Mouse (Mus musculus): Measurements from ENCODE around the gene Cryab. TPM values are rescaled to one million over a fixed set of nuclear protein-coding genes. Genes with fewer than 3 reads are reported as not detected.
A peak's percentile ranks its signal among the peaks of the same experiment; 100 is the strongest.

Cryab gene
- polyA plus RNA-seq, 1 experiment, result 6.1 TPM

DNA sequence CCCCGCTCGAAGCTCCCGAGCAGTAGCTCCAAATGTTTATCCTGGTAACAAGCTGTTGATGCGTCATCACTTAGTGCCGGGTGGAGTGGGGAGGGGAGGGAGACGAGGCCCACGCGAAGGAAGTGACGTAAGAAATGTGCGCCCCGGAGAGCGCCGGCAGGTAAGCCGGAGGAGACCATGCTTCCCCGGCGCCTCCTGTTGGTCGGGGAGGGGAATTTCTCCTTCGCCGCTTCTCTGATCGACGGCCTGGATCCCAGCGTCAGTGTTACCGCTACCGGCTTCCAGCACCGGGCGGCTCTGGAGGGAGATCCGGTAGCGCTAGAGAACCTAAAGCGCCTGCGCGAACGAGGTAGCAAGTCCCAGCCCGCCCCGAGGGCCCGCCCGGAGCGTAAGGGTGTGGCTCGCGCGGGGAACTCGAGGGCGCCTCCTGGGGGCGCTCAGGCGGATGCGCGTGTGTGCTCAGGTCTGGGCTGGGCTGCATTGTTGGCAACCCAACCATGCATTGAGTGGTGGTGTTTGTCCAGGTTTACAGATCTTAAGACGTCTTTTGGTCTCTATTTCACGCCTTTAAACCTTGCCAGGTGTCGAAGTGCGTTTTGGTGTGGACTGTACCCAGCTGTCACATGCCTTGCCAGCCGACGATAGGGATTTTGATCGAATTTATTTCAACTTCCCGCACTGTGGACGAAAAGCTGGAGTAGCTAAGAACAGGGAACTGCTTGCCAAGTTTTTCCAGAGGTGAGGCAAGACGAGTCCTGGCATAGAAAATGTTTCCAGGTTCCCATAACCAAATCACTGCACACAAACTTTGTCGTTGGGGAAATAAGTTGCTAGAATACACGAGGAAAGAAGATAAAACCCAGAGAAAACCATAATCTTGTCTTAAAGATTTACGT, 17.2 kb downstream of the Cryab start, which contains the start of gene Fdxacb1:
TSS of gene Fdxacb1 (plus strand) at position 130 of the 896 bp plus-strand sequence.
- peak; percentile 100 for DNase-seq (ENCODE audit: low read depth)
- TF ChIP-seq POLR2A (IDR thresholded peaks at IDR 0.05; ENCODE audit: borderline replicate concordance, extremely low read depth, insufficient read depth, insufficient read length, poor library complexity, severe bottlenecking), result peak; percentile 52; the same call in 1 of the 2 replicates
- TF ChIP-seq CTCF (IDR thresholded peaks at IDR 0.05; ENCODE audit: borderline replicate concordance, extremely low read depth, insufficient read depth, insufficient read length), result peak; percentile 68

DNA sequence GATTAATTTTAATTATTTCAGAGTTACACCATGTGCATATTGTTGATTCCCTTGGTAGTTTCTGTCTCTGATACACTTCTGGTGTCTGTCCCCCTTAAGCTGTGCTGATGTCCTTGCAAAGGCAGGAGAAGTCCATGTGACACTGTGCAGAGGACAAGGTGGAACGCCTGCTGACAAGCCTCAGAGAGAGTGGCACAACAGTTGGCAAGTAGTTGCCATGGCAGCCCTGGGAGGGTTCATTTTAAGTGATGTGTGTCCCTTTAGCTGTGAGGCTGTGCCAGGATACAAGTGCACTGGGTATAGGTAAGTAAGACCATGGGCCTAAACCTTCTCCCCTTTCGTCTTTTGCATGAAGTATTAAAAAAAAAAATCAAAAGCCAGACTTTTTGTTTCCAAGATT, 18.9 kb downstream of the Cryab start:
- TF ChIP-seq POLR2A (IDR thresholded peaks at IDR 0.05; ENCODE audit: borderline replicate concordance, extremely low read depth, insufficient read depth, insufficient read length, poor library complexity, severe bottlenecking) (no peak), CTCF (IDR thresholded peaks at IDR 0.05; ENCODE audit: borderline replicate concordance, extremely low read depth, insufficient read depth, insufficient read length) (no peak)
- DNase-seq (ENCODE audit: low read depth), result no peak

DNA sequence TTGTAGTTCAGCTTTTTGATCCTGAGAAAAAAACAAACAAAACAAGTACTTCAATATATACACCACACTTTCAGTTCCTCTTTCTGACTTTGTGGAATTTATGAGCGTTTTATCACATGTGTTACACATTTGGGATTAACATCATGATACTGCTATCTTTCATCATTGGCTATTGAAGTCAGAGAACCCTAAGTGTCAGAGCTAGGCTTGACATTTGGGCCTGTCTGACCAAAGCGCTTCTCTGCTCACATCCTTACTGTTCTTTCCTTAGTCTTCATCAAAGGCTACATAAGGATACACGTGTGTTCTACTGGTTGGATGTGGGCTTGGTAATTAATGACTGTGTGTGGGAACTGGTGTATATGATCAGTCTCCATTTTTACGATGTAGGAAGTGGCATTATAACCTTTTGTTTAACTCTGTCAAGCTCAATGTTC, 22.9 kb downstream of the Cryab start:
- no peak for DNase-seq (ENCODE audit: low read depth)
- TF ChIP-seq POLR2A (IDR thresholded peaks at IDR 0.05; ENCODE audit: borderline replicate concordance, extremely low read depth, insufficient read depth, insufficient read length, poor library complexity, severe bottlenecking) (no peak), CTCF (IDR thresholded peaks at IDR 0.05; ENCODE audit: borderline replicate concordance, extremely low read depth, insufficient read depth, insufficient read length) (no peak)

DNA sequence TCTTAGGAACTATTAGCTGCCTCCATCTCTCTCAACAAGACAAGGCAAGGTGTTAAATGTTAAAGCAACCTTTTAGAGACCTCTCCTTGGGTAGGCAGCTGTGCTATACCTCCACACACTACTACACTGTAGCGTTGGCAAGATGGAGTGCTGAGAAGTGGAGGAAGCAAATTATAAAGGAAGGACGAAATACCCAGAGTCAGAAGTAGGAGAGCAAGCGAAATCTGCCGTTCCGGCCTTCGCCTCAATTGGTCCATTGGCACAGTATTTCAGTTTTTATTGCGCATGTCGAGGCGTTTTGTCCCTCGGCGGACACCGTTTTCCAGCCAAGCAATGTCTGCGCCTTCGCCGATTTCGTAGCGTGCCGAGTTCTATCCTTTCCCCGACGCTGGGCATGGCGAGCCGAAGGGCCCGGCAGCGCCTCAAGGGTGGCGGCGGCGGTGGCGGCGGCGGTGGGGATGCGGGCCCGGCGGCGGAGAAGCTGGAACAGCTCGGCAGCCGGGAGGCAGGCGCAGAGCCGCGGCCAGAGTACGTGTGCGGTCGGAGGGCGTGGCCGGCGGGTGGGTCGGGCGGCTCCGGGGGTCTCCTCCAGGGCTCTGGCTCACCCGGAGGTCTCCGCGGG, 24.0 kb downstream of the Cryab start, which contains the start of the genes Alg9 and 1110032A03Rik:
TSS of gene Alg9 (plus strand) at position 29 of the 622 bp plus-strand sequence.
TSS of gene 1110032A03Rik (minus strand) at position 530 of the 622 bp plus-strand sequence.
- TF ChIP-seq CTCF (IDR thresholded peaks at IDR 0.05; ENCODE audit: borderline replicate concordance, extremely low read depth, insufficient read depth, insufficient read length), result no peak
- 0 out of 2 replicates have a peak, but pooled peaks have one; percentile 28 for TF ChIP-seq POLR2A (IDR thresholded peaks at IDR 0.05; ENCODE audit: borderline replicate concordance, extremely low read depth, insufficient read depth, insufficient read length, poor library complexity, severe bottlenecking)
- peak; percentile 95 for DNase-seq (ENCODE audit: low read depth)

DNA sequence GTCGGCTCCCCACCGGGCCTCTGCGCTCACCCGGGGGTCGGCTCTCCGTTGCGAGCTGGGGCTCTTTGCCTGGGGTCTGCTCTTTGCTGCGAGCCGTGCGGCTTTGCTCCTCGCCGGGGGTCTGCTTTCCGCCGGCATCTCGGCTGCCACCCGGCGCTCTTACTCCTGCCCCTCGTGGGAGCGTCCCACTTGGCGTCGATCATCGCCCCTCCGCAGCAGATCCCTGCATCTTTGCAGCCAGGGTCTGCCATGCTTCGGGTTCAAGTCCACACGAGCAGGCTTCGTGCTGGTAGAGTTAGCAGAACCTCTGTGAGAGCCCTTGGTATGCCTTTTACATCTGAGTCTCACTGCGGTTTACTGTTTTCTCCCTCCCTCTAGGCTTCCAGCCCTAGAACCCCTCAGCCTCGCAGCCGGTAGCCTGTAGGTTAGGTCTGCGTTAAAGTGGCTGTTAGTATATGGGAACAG, 24.6 kb downstream of the Cryab start:
- peak; percentile 57 for DNase-seq (ENCODE audit: low read depth)

DNA sequence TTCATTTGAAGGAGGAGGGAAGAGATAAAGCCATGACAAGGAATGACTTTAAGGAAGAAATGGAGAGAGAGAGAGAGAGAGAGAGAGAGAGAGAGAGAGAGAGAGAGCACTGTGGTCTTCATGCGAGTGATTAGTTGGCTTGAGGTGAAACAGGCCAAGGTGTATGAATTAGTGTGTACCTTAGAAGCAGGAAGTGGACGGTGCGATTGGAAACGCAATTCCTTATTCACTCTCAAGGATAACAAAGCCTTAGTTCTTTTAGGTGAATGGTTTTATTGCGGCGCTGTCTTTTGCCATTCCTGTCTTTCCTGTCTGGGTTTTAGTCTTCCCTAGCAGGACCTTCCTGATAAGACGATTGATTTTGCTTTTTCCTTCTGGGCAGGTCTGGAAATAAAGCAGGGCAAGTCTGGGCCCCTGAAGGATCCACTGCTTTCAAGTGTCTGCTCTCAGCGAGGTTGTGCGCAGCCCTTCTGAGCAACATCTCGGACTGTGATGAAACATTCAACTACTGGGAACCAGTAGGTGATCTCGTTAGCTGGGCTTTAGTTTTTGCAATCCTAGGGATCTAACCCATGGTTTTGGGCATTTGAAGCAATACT, 25.1 kb downstream of the Cryab start:
- TF ChIP-seq POLR2A (IDR thresholded peaks at IDR 0.05; ENCODE audit: borderline replicate concordance, extremely low read depth, insufficient read depth, insufficient read length, poor library complexity, severe bottlenecking), result no peak
- TF ChIP-seq CTCF (IDR thresholded peaks at IDR 0.05; ENCODE audit: borderline replicate concordance, extremely low read depth, insufficient read depth, insufficient read length), result no peak
- no peak for DNase-seq (ENCODE audit: low read depth)

More for the DNA sequence above, 24.6 kb downstream of the Cryab start:
- TF ChIP-seq POLR2A (IDR thresholded peaks at IDR 0.05; ENCODE audit: borderline replicate concordance, extremely low read depth, insufficient read depth, insufficient read length, poor library complexity, severe bottlenecking), result no peak
- no peak for TF ChIP-seq CTCF (IDR thresholded peaks at IDR 0.05; ENCODE audit: borderline replicate concordance, extremely low read depth, insufficient read depth, insufficient read length)

DNA sequence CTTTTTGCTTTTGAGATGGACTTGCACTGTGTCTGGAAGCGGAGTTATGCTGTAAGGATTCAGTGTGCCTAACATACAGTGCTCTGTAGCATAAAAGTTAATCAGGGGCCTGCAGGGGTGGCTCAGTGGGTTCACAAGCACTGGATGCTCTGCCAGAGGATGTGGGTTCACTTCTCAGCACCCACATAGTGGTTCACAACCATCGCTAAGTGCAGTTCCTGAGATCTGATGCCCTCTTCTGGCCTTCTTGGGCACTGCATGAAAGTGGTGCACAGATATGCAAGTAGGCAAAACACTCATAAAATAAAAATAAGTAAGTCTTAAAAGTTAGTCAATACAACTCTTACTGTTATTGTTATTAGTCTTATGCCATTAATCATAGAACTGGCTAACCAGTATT, 31.0 kb downstream of the Cryab start:
- TF ChIP-seq POLR2A (IDR thresholded peaks at IDR 0.05; ENCODE audit: borderline replicate concordance, extremely low read depth, insufficient read depth, insufficient read length, poor library complexity, severe bottlenecking) (no peak), CTCF (IDR thresholded peaks at IDR 0.05; ENCODE audit: borderline replicate concordance, extremely low read depth, insufficient read depth, insufficient read length) (peak; percentile 51; the same call in 1 of the 2 replicates)
- DNase-seq (ENCODE audit: low read depth), result peak; percentile 24

DNA sequence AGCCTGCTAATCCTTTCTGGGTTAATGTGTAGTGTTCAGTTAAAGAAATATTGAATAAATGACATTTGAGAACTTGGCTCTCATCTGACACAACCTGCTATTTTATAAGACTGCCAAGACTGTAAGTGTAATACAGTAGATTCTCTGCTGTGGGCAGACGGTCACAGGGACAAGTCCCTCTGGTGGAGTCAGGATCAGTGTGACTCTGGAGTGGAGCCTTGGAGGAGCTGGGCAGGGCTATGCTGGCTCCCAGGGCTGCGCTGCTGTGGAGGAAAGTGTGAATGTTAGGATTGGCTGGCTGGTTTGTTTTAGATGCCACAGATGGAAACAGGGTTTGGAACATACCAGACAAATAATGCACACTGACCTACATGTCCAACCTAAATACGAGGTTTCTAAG, 44.1 kb downstream of the Cryab start:
- DNase-seq (ENCODE audit: low read depth), result no peak
- TF ChIP-seq CTCF (IDR thresholded peaks at IDR 0.05; ENCODE audit: borderline replicate concordance, extremely low read depth, insufficient read depth, insufficient read length) (no peak), POLR2A (IDR thresholded peaks at IDR 0.05; ENCODE audit: borderline replicate concordance, extremely low read depth, insufficient read depth, insufficient read length, poor library complexity, severe bottlenecking) (no peak)

DNA sequence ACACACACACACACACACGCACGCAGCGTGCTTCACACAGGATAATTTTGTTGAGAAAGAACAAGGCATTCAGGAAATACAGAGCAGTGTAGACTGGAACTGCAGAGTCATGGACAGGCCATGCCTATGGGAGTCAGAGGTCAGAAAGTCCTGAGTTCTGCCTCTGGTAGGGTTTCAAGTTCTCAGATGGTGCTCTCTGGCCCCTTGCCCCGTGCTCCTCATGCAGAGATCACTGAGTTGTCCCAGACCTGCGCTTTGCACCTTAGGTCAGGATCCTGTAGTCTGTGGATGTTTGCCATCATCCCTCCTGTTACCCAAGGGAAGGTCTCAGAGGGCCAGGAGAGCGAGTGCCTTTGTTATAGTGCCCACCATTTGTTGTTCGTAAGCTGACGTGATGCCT, 45.7 kb downstream of the Cryab start:
- TF ChIP-seq POLR2A (IDR thresholded peaks at IDR 0.05; ENCODE audit: borderline replicate concordance, extremely low read depth, insufficient read depth, insufficient read length, poor library complexity, severe bottlenecking) (no peak), CTCF (IDR thresholded peaks at IDR 0.05; ENCODE audit: borderline replicate concordance, extremely low read depth, insufficient read depth, insufficient read length) (no peak)
- DNase-seq (ENCODE audit: low read depth), result no peak

DNA sequence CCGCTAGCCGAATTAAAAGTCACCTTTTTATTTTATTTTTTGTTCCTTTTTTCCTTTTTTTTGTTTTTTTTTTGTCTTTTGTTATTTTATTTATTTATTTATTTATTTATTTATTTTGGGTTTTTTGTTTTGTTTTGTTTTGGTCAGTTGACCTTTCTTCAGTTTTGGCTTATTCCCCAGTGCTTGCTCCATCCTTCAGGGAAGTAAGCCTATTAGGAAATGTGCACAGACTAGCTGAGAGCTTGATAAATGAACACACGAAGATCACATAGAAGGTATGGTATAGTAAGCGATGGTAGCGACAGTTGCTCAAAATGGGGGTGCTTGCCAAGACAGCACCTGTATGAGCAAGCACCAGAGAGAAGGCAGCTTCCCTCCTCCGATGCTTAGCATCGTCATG, 46.5 kb downstream of the Cryab start:
- TF ChIP-seq POLR2A (IDR thresholded peaks at IDR 0.05; ENCODE audit: borderline replicate concordance, extremely low read depth, insufficient read depth, insufficient read length, poor library complexity, severe bottlenecking) (no peak), CTCF (IDR thresholded peaks at IDR 0.05; ENCODE audit: borderline replicate concordance, extremely low read depth, insufficient read depth, insufficient read length) (no peak)
- no peak for DNase-seq (ENCODE audit: low read depth)

DNA sequence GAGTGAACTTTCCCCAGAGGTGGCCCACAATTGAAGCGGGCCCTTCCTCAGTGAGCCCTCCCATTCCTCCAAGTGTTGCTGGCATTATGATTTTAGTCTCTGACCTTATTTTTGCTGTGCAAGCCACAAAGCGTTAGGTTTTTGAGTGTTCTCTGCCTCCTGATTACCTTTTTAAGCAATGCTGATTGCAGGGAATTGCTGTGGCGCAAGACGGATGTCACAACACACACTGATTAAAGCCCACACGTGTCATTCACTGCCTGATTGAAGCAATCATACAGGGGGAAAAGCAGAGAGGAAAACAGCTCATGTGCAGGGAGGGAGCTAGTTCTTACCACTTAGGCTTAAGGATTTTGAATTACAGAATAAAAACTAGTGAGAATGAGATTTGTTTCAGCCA, 47.2 kb downstream of the Cryab start:
- DNase-seq (ENCODE audit: low read depth), result peak; percentile 52
- no peak for TF ChIP-seq POLR2A (IDR thresholded peaks at IDR 0.05; ENCODE audit: borderline replicate concordance, extremely low read depth, insufficient read depth, insufficient read length, poor library complexity, severe bottlenecking)
- no peak for TF ChIP-seq CTCF (IDR thresholded peaks at IDR 0.05; ENCODE audit: borderline replicate concordance, extremely low read depth, insufficient read depth, insufficient read length)

Data from brain, embryonic 14.5 days (tissue).